Mouse (Mus musculus) liver, embryonic 15.5 days (tissue): ENCODE results near the gene Dusp6. TPM values are rescaled to one million over a fixed set of nuclear protein-coding genes. Genes with fewer than 3 reads are reported as not detected.

Experiments used
- ATAC-seq: fragments of 200-750 bp; cut with Nextera tagmentation; 2 replicates; pipeline ENCODE4 v1.8.0; 2017; ENCODE audit warnings: moderate number of reproducible peaks, mild to moderate bottlenecking, moderate library complexity; ENCODE audit not compliant: insufficient read depth
- H3K27ac ChIP-seq: fragments of 300-500 bp; sonication (generic); replicated peaks from 2 replicates; pipeline ENCODE4 v1.5.1; 2015; ENCODE audit warnings: mild to moderate bottlenecking, inconsistent platforms
- H3K27me3 ChIP-seq: fragments of 300-500 bp; sonication (generic); 2 replicates; pipeline ENCODE4 v1.6.1; 2015; ENCODE audit warnings: mild to moderate bottlenecking, inconsistent platforms
- H3K36me3 ChIP-seq: fragments of 300-500 bp; sonication (generic); replicated peaks from 2 replicates; pipeline ENCODE4 v1.6.1; 2015; ENCODE audit warnings: moderate library complexity, mild to moderate bottlenecking, inconsistent platforms
- H3K4me1 ChIP-seq: fragments of 300-500 bp; sonication (generic); replicated peaks from 2 replicates; pipeline ENCODE4 v1.6.1; 2015; ENCODE audit warnings: inconsistent platforms
- H3K4me2 ChIP-seq: fragments of 300-500 bp; sonication (generic); 2 replicates; pipeline ENCODE4 v1.6.1; 2015; ENCODE audit warnings: moderate library complexity, mild to moderate bottlenecking, inconsistent platforms
- H3K4me3 ChIP-seq: fragments of 300-500 bp; sonication (generic); replicated peaks from 2 replicates; pipeline ENCODE4 v1.5.1; 2015; ENCODE audit warnings: mild to moderate bottlenecking, inconsistent platforms
- H3K9ac ChIP-seq: fragments of 300-500 bp; sonication (generic); 2 replicates; pipeline ENCODE4 v1.6.1; 2015; ENCODE audit warnings: moderate library complexity, mild to moderate bottlenecking, inconsistent platforms
- H3K9me3 ChIP-seq: fragments of 300-500 bp; sonication (generic); replicated peaks from 2 replicates; pipeline ENCODE4 v1.6.1; 2016; ENCODE audit warnings: inconsistent platforms
- WGBS: fragments of 180-500 bp; shearing (Covaris S2); methylation state at CpG from one replicate; pipeline ENCODE4 v1.1.7; 2015; ENCODE audit warnings: mixed read lengths; ENCODE audit not compliant: insufficient replicate concordance; 5-methylcytosine and 5-hydroxymethylcytosine counted together
- polyA plus RNA-seq: library from polyadenylated mRNA; unstranded; fragments of >200 nt; fragmentation: Nextera tagmentation; extraction: Ambion mirVana; gene quantifications from 2 replicates; pipeline ENCODE4 v1.2.1, GENCODE M21; 2015

The Dusp6 gene
- polyA plus RNA-seq, 1 experiment from 2014 or later: 19.1 TPM

DNA sequence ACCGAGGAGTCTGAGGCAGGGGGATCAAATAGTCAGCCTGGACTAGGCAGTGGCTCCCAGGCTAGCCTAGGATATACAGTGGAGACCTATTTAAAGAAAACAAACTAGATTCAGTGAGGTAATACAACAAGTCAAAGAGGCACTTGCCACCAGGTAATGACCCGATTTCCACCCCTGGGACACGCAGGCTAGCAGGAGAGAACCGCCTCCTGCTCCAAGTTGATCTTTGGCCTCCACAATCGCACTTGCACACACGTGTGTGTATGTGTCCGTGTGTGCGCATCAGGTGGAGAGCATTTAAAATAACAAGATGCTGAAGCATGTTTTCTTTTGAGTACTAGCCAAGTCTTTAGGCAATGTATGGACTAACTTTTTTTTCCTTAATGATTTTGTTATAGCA lies 28.7 kb upstream of the Dusp6 start:
- Histone ChIP-seq H3K27me3 (peaks cover 6% of the 10 kb centered on the region), H3K9me3 (no peaks in the 10 kb centered on the region), H3K4me1 (no peaks in the 10 kb centered on the region; the same call in 1 of the 2 replicates), H3K4me3 (no peak overlapping the region), H3K4me2 (peak overlapping the region; percentile 26; the same call in 1 of the 2 replicates), H3K9ac (no peak overlapping the region), H3K27ac (peak overlapping the region; percentile 68; the same call in 1 of the 2 replicates), H3K36me3 (no peaks in the 10 kb centered on the region)
- peak; percentile 29; the same call in 1 of the 2 replicates for ATAC-seq
- 69% methylated on average over 8 of the region's 8 CpGs for WGBS

DNA sequence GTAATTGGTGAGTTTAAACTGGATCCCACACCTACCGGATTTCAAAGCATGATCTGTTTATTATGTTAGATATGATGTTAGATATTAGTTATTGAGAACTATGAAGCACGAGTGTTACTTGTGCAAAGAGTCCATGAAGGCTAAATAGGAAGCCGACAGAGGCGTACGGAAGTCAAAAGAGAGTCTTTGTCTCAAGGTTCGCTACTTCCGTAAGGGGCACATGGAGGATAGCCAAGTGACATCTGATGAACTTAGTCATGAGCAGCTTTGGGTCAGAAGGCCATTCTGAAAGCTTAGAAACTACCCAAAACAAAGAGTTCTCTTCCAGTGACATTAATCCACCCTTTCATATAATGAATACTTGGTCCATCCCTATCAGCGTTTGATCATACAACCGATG lies 27.9 kb upstream of the Dusp6 start:
- Histone ChIP-seq H3K4me3 (no peak overlapping the region), H3K27me3 (no peaks in the 10 kb centered on the region), H3K36me3 (no peaks in the 10 kb centered on the region), H3K4me2 (no peak overlapping the region), H3K9ac (no peak overlapping the region), H3K9me3 (no peaks in the 10 kb centered on the region), H3K4me1 (no peaks in the 10 kb centered on the region), H3K27ac (no peak overlapping the region)
- ATAC-seq: no peak
- 76% methylated on average over 9 of the region's 9 CpGs for WGBS

DNA sequence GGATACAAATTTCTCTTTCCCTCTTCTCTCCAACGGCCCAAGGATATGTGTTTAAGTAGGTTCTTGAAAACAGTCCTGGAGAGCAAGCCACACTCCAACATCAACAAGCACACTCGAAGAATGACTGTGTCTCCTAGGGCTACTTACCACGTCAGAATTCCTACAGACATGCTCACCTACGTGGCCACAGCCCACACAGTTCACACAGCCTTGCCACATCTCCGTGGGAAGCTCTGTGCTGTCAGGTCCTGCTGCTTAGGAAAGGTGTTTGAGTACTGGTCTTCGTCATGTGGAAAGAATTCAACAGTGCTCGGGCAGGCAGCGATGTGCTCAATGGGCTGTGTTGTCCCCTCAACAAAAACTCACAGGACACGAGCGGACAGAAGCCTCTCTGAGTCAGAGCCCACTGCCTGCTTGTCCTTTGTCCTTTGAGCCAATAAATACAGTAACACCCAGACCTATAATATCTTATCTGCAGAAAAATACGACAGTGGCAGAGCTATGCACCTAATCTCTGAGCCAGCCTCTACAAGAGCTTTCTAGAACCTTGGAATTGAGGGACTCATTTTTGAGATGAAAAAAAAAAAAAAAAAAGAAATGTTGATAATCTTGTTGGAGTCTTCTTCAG lies 25.7 kb upstream of the Dusp6 start:
- no peak for ATAC-seq
- H3K9me3 ChIP-seq: no peaks in the 10 kb centered on the region
- no peaks in the 10 kb centered on the region for H3K27me3 ChIP-seq
- H3K9ac ChIP-seq: no peak overlapping the region
- H3K27ac ChIP-seq: no peak overlapping the region
- no peak overlapping the region for H3K4me2 ChIP-seq
- no peaks in the 10 kb centered on the region for H3K36me3 ChIP-seq
- H3K4me1 ChIP-seq: peaks cover 5% of the 10 kb centered on the region
- 56% methylated on average over 11 of the region's 11 CpGs for WGBS
- H3K4me3 ChIP-seq: no peak overlapping the region

DNA sequence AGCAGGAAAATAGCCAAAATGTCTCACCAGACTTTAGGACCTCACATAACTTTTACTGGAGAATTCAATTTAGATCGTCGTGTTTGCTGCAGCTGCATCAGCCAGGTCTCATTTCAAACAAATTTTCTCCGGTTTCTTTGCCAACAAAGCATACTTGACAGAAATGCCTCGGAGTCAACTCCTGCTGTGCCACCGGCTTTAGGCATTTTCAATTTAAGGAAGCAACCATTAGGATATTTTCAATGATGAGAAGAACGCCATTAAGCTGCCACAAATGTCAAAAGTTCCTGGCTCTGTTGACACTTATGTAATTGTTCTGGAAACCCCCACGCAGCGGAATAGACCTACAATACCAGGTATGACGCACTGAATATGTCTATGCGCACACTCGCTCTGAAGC lies 24.5 kb upstream of the Dusp6 start:
- no peak overlapping the region for H3K27ac ChIP-seq
- no peaks in the 10 kb centered on the region for H3K9me3 ChIP-seq

DNA sequence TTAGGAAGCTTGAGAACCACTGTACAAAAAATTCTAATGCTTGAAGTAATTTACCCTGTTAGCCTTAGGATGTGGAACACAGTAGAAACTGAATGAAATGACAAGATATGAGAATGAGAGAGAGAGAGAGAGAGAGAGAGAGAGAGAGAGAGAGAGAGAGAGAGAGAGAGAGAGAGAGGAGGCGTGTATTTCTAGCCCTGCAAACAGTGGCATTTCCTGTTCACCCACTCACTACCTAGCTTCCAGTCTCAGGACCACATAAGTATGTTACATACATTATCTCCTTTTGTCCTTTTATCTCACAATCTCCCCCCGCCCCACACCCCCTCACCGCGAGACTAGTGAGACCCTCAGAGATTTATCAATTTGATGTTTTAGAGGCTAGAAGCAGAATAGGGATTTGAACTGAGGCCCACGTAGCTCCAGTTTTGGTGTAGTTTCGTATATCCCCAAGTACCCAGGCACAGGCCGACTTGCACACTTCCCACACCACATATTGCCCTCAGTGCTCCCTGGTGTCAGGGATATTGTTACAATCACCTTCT lies 21.7 kb upstream of the Dusp6 start:
- no peak for ATAC-seq
- WGBS: 46% methylated on average over 7 of the region's 7 CpGs
- H3K9me3 ChIP-seq: no peaks in the 10 kb centered on the region
- no peak overlapping the region for H3K9ac ChIP-seq
- H3K27ac ChIP-seq: no peak overlapping the region
- peaks cover 5% of the 10 kb centered on the region for H3K4me1 ChIP-seq
- H3K4me3 ChIP-seq: no peak overlapping the region
- H3K4me2 ChIP-seq: no peak overlapping the region
- H3K27me3 ChIP-seq: no peaks in the 10 kb centered on the region
- H3K36me3 ChIP-seq: no peaks in the 10 kb centered on the region

More for the DNA sequence above, 24.5 kb upstream of the Dusp6 start:
- H3K4me2 ChIP-seq: no peak overlapping the region
- WGBS: 79% methylated on average over 11 of the region's 11 CpGs
- no peak overlapping the region for H3K9ac ChIP-seq
- H3K36me3 ChIP-seq: no peaks in the 10 kb centered on the region
- no peaks in the 10 kb centered on the region for H3K27me3 ChIP-seq
- no peak for ATAC-seq
- peaks cover 5% of the 10 kb centered on the region for H3K4me1 ChIP-seq
- H3K4me3 ChIP-seq: no peak overlapping the region

DNA sequence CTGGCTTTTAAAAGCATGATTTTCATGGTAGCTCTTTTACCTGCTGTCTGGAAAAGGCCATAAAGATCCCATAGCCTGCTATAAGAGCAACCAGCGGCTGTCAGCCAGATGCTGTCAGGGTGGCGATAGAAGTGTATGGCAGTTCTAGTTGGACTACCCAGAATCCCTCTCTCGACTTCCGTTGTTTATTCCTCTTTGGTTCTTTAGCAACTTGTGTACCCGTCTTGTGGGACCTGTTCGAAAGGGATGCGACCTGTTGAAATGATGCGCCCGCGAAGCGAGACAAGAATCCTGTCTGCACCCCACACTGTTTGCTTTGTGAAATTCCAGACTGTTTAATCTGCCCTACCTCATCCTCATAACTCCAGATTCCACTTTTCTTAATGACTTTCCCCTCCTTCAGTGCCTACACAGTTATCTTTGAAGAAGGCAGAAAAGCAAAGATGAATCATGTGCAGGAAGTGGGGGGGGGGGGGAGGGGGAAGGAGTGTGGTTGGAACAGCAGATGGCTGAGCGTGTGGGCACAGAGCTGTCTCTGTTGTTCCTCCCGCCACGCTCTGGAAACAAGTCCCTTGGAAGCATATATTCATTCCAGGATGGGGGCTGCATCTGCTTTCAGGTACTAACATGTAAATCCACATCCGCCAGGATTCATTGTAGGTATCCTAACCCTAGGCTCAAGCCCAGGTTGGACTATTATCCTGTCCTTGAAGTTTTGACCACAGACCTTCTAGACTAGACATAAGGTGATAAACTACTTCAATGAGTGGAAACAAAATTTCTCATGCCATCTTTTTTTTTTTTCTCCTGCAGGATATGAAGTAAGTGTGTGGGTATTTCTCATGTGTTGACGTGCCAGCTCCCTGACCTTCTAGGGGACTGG lies 21.0 kb upstream of the Dusp6 start:
- Histone ChIP-seq H3K9me3 (no peaks in the 10 kb centered on the region), H3K4me2 (no peak overlapping the region), H3K9ac (no peak overlapping the region), H3K4me1 (peaks cover 5% of the 10 kb centered on the region), H3K4me3 (no peak overlapping the region), H3K27me3 (no peaks in the 10 kb centered on the region), H3K36me3 (no peaks in the 10 kb centered on the region), H3K27ac (no peak overlapping the region)
- 36% methylated on average over 16 of the region's 16 CpGs for WGBS
- ATAC-seq: no peak

DNA sequence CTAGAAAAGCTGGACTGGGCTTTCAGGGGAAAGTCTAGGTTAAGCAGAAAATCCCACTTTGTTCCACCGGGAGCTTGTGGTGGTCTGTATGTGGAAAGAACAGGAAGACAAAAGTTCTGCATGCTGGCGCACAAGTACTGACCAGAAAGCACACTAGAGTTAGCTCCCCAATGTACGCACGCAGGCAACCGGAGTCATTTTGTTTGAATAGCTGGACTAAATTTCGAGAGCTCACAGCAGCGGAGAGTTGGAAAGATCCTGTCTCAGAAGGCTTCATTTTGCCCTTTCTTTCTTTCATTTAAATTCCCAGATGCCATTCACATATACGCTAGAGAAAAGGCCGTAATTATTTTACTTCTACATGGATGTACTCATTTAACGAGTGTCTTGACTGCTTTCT lies 20.3 kb upstream of the Dusp6 start:
- Histone ChIP-seq H3K9ac (no peak overlapping the region), H3K27me3 (no peaks in the 10 kb centered on the region), H3K4me2 (no peak overlapping the region), H3K4me3 (no peak overlapping the region), H3K36me3 (no peaks in the 10 kb centered on the region), H3K4me1 (peaks cover 5% of the 10 kb centered on the region), H3K27ac (no peak overlapping the region), H3K9me3 (no peaks in the 10 kb centered on the region)
- WGBS: 68% methylated on average over 10 of the region's 10 CpGs
- no peak for ATAC-seq

DNA sequence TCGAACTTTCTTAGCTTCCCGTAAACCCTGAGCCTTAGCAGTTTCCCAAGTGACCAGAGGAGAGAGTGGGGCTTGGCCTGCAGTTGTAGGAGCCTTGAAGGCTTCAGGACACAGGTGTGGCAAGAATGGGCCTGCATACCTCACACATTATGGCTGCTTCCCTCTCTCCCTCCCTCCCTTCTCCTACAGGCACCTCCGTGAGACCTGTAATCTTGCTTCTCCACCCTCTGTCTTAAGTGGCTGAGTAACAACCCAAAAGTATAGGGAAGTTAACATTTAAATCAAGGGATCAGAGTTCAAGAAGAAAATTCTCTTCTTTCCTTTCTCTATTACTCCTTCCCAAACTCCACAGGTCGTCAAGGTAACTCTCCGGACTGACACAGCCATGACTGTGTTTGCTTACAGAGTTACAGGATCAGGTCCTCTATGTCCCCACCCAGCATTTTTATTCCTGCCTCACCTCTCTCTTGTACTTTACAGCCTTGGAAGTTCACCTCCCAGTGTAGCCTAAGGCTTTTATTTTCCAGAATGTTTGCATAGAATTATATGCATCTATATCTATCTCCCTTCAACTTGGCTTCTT lies 19.0 kb upstream of the Dusp6 start:
- H3K4me2 ChIP-seq: no peak overlapping the region
- no peaks in the 10 kb centered on the region for H3K36me3 ChIP-seq
- peaks cover 5% of the 10 kb centered on the region for H3K4me1 ChIP-seq
- H3K9me3 ChIP-seq: no peaks in the 10 kb centered on the region
- no peak overlapping the region for H3K4me3 ChIP-seq
- no peak for ATAC-seq
- WGBS: 48% methylated on average over 5 of the region's 5 CpGs
- no peak overlapping the region for H3K9ac ChIP-seq
- no peak overlapping the region for H3K27ac ChIP-seq
- H3K27me3 ChIP-seq: no peaks in the 10 kb centered on the region

DNA sequence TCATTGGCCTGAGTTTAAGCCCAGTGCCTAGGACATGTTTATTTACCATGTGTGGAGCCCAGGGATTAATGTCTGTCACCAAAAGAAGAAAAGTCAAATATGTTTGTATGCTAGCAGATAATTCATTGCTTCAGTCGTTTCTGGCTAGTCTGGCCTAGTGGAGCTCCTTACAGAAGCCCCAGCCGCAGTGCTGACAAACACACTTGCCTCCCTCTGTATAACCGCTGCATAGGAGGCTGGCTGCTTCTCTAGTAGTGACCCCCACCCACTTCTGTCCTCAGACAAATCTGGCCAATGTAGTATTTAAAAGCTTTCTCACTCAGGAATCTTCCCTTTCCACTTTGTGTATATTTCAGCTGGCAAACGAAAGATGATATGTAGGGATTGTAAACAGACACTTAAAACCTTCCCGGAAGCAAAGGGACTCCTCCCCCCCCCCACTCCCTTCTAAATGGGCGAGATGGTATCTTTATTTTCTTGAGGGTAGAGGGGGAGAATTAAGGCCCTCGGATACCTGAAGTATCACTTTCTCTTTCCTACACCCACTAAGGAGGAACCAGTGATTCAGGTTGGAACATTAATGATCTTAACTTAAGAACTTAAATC lies 18.3 kb upstream of the Dusp6 start:
- Histone ChIP-seq H3K9ac (no peak overlapping the region), H3K4me3 (no peak overlapping the region), H3K4me1 (peaks cover 5% of the 10 kb centered on the region), H3K27me3 (no peaks in the 10 kb centered on the region), H3K27ac (no peak overlapping the region), H3K9me3 (no peaks in the 10 kb centered on the region), H3K4me2 (no peak overlapping the region), H3K36me3 (no peaks in the 10 kb centered on the region)
- no peak for ATAC-seq
- WGBS: 42% methylated on average over 7 of the region's 7 CpGs

DNA sequence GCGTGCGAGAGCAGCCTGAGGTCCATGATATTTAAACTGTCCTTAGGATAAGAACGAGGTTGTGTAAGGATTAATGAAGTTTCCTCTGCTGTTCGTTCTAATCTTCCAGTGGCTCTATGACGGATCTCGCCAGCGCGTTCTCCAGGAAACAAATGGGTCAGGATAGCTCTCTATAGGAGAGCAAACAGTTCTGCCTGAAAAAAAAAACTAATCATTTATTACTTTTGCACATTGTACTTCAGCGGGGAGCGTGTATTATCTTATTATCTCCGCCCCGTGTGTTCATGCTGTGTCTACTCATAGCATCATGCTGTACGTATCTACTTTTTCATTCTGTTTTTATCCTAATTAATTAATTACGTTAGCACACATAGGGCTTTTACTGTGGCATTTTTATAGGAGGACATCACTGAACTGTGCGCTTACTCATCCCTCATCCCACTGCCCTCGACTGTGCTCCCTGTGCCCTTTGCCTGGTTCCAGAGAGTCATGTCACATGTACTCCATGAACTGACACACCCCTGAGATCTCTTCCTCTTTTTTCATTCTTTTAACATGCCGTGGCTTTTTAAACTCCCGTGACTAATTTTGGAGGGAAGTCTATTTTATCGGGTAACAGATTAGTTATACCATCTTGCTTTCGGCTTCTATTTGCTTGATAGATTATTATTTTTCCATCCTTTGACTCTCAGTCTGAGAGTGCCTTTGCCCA lies 16.1 kb upstream of the Dusp6 start:
- no peak overlapping the region for H3K27ac ChIP-seq

More for the DNA sequence above, 16.1 kb upstream of the Dusp6 start:
- Histone ChIP-seq H3K27me3 (no peaks in the 10 kb centered on the region), H3K9me3 (no peaks in the 10 kb centered on the region), H3K36me3 (no peaks in the 10 kb centered on the region), H3K9ac (no peak overlapping the region), H3K4me3 (no peak overlapping the region), H3K4me2 (no peak overlapping the region), H3K4me1 (peaks cover 1% of the 10 kb centered on the region)
- 60% methylated on average over 20 of the region's 20 CpGs for WGBS
- no peak for ATAC-seq
